Mouse (Mus musculus): Measurements from ENCODE around the gene Ddt. TPM values are rescaled to one million over a fixed set of nuclear protein-coding genes. Genes with fewer than 3 reads are reported as not detected.

Ddt gene
- polyA plus RNA-seq, 1 experiment from 2014 or later: 171 TPM

DNA sequence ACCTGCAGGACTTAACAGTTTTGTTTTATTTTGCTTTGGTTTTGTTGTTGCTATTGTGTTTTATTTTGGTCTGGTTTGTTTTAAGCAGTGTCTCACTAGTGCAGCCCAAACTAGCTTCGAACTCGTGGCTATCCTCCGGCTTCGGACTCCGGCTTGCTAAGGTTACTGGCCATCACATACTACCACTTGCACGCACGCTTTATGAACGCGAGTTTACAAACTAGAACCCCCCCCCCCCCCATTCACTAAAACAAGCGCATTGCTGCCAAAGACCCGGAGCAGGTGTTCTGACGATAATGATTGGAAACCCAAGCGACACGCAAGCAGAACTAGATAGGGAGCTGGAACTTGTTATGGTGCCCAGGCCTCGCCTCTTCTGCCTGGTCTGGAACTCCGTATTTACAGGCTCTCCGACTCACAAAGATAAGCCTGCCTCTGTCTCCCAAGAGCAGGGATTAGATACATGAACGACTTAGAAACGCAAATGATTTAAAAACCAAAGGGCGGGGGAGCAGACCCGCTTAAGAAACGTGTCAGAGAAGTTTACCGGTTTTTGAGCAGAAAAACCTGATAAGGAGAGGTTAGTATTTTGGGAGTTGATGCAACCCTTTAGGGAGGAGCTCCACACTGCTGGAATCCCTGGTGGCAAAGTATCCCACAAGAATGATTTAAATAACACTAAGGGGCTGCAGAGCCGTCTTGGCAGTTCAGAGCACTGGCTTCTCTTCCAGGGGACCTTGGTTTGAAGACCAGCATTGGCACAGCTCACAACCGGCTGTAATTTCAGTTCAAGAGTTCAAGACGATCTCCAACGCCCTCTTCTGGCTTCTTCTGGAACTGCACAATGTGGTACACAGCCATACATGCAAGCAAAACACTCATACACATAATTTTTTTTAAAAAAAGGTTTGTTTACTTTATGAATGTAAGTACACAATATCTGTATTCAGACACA is 8.4 kb downstream of the Ddt start:
- Histone ChIP-seq H3K9ac (peak overlapping the region; percentile 92), H3K4me2 (peak overlapping the region; percentile 87), H3K4me1 (peaks cover 39% of the 10 kb centered on the region), H3K27ac (peak overlapping the region; percentile 95), H3K27me3 (replicated peaks) (no peaks in the 10 kb centered on the region), H3K36me3 (peaks cover 26% of the 10 kb centered on the region), H3K4me3 (peak overlapping the region; percentile 97), H3K9me3 (replicated peaks) (no peaks in the 10 kb centered on the region)
- peak; percentile 51 for ATAC-seq
- under 1% methylated on average over 27 of the region's 27 CpGs for WGBS (ENCODE audit: insufficient replicate concordance)

DNA sequence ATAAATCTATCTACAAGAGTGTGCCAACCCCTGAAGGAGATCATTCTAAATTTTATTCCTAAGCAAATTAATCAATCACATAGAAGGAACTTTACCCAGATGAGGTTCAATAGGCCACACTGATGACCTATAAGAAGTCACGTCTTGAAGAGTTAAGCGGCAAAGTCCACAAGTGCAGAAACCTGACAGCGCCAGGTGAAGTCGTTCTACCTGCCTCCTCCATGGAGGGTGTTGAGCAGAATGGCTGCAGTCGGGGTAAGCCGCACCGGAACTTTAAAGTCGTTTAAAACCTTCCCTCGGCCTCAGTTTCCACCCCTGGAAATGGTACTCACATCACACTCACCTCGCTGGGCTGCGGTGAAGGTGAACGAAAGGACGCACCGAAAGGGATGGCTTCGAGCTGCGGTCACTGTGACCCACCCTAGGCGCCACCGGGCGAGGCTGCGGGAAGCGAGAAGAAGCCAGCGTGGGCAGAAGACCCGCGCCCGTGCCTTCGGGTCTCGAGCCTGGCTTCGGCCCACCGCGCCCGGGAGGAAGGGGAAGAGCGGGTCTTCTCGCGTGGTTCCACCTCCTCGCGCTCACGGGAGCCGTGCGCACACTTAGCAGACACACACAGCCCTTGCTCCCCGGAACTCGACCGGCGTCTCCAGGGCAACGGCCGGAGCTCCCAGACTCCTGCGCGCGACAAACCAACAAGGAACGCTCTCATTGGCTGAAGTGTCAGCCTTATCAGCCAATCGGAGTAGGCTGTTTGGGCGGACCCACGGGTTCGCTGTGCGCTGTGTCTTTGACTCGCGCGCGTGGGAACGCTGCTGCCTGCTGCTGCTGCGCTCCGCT is 9.3 kb downstream of the Ddt start, which contains the start of gene Cabin1:
Cabin1 (minus strand) TSS at position 660 of the 837 bp plus-strand sequence.
- peak within 1 kb of the TSS; percentile 95 for H3K27ac ChIP-seq
- peak within 1 kb of the TSS; percentile 87 for H3K4me2 ChIP-seq
- under 1% methylated on average over 61 of the region's 61 CpGs for WGBS (ENCODE audit: insufficient replicate concordance)
- peak; percentile 93 for ATAC-seq
- peaks cover 39% of the 10 kb centered on the region for H3K4me1 ChIP-seq
- peak within 1 kb of the TSS; percentile 92 for H3K9ac ChIP-seq
- H3K4me3 ChIP-seq: peak within 1 kb of the TSS; percentile 97
- H3K27me3 ChIP-seq (replicated peaks): no peaks in the 10 kb centered on the region
- no peaks in the 10 kb centered on the region for H3K9me3 ChIP-seq (replicated peaks)
- peaks cover 35% of the 10 kb centered on the region for H3K36me3 ChIP-seq

DNA sequence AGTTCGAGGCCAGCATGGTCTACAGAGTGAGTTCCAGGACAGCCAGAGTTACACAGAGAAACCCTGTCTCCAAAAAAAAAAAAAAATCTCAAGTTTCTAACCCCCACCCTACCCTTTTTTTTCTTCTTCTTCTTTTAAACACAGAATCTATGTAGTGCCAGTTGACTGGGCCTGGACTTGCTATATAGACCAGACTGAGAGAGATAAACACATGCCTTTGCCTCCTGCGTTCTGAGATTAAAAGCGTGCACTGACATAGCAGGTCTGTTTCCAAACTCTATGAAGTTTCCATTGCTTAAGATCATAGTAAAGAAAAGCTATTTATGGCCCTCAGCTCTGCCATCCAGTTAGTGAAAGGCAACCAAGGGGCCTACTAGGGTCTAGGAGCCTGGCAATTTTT is 10.8 kb downstream of the Ddt start:
- H3K4me3 ChIP-seq: peak overlapping the region; percentile 97
- peak; percentile 61 for ATAC-seq
- WGBS (ENCODE audit: insufficient replicate concordance): 50% methylated on average over 3 of the region's 3 CpGs

DNA sequence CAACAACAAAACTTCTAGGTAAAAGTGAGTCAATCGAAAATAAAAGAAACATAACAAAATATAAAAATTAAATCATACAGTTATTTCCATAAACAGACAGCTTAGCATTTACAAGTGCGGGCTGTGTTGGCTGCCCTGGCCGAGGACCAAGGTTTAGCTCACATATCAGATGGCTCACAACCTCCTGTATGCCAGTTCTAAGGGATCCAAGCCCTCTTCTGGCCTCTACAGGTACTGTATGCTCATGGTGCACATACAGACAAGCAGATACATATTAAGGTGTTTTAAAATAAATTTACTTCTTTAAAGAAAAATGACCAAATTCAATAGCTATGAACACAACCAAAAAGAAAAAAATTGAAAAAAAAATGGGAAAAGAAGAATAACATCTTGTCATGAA is 12.9 kb downstream of the Ddt start:
- no peak for ATAC-seq
- Histone ChIP-seq H3K4me2 (no peak overlapping the region), H3K4me1 (peaks cover 29% of the 10 kb centered on the region), H3K4me3 (no peak overlapping the region), H3K9me3 (replicated peaks) (no peaks in the 10 kb centered on the region), H3K9ac (no peak overlapping the region), H3K36me3 (peaks cover 71% of the 10 kb centered on the region), H3K27ac (no peak overlapping the region), H3K27me3 (replicated peaks) (no peaks in the 10 kb centered on the region)
- WGBS (ENCODE audit: insufficient replicate concordance): 86% methylated on average over 3 of the region's 3 CpGs

More for the DNA sequence above, 10.8 kb downstream of the Ddt start:
- peaks cover 50% of the 10 kb centered on the region for H3K36me3 ChIP-seq
- H3K9me3 ChIP-seq (replicated peaks): no peaks in the 10 kb centered on the region
- H3K9ac ChIP-seq: peak overlapping the region; percentile 68
- no peaks in the 10 kb centered on the region for H3K27me3 ChIP-seq (replicated peaks)
- H3K4me1 ChIP-seq: peaks cover 33% of the 10 kb centered on the region
- peak overlapping the region; percentile 94 for H3K27ac ChIP-seq
- H3K4me2 ChIP-seq: peak overlapping the region; percentile 87

DNA sequence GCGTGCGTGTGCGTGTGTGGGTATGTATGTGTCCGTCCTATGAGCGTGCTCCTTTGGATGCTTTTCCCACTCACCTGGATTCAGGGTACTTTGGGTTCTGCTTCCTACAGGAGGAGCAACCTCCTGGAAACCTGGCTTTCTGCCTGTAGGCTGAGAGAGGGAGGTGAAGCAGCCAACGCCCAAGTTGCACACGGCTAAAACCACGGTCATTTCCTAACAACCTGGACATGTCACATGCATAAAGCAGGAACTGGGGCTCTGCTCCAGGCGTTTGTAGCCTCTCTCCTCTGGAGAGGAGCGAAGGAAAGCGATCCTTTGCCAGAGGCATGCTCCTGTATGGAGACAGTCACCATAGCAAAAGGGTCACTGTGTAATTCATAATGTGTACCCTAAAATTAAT is 16.5 kb downstream of the Ddt start:
- H3K27ac ChIP-seq: no peak overlapping the region
- H3K9me3 ChIP-seq (replicated peaks): no peaks in the 10 kb centered on the region
- no peak overlapping the region for H3K4me2 ChIP-seq
- peaks cover 100% of the 10 kb centered on the region for H3K36me3 ChIP-seq
- no peak for ATAC-seq
- no peak overlapping the region for H3K9ac ChIP-seq
- 85% methylated on average over 11 of the region's 11 CpGs for WGBS (ENCODE audit: insufficient replicate concordance)
- H3K4me3 ChIP-seq: no peak overlapping the region
- no peaks in the 10 kb centered on the region for H3K27me3 ChIP-seq (replicated peaks)
- peaks cover 6% of the 10 kb centered on the region for H3K4me1 ChIP-seq

DNA sequence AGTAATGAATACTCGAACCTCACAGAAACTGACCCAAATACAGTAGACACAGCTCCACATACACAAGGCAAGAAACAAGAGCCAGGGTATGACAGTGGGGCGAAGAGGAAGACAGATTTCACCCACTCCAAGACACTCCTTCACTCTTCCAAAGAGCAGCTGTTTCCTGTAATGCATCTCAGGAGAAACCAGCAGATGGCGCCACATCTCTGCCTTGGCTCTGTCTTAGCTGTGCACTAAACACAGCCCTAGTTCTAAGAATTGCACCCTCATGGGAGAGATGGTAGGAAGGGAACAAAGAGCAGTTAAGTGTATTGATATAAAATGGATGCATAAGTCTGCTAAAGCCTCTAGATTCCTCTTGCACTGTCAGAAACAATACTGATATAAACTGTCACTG is 29.2 kb downstream of the Ddt start:
- H3K36me3 ChIP-seq: peaks cover 99% of the 10 kb centered on the region
- ATAC-seq: peak; percentile 75
- WGBS (ENCODE audit: insufficient replicate concordance): 42% methylated on average over 3 of the region's 3 CpGs

DNA sequence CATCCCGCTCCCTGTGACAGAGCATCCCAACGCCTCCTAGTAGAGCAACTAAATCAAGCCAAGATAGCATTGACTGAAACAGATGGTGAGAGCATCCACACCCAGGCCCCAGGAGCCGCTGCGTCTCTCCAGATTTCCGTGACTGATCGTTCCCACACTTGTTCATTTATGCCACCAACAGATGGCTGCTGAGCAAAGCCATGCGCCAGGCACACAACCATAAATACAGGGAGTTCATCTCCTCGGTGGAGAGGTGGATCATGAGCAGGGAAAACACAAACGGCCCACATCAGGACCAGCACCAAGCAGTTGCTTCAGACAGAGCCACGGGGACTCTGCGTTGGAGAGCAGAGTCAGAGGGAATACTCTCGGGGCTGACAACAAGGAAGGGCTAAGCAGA is 29.8 kb downstream of the Ddt start:
- no peak for ATAC-seq
- Histone ChIP-seq H3K4me2 (no peak overlapping the region), H3K9me3 (replicated peaks) (no peaks in the 10 kb centered on the region), H3K27me3 (replicated peaks) (no peaks in the 10 kb centered on the region), H3K4me3 (no peak overlapping the region), H3K4me1 (no peaks in the 10 kb centered on the region), H3K36me3 (peaks cover 99% of the 10 kb centered on the region), H3K27ac (no peak overlapping the region), H3K9ac (no peak overlapping the region)
- WGBS (ENCODE audit: insufficient replicate concordance): 85% methylated on average over 12 of the region's 12 CpGs

More for the DNA sequence above, 29.2 kb downstream of the Ddt start:
- no peak overlapping the region for H3K4me3 ChIP-seq
- H3K4me2 ChIP-seq: no peak overlapping the region
- no peak overlapping the region for H3K9ac ChIP-seq
- no peaks in the 10 kb centered on the region for H3K27me3 ChIP-seq (replicated peaks)
- H3K4me1 ChIP-seq: no peaks in the 10 kb centered on the region
- no peaks in the 10 kb centered on the region for H3K9me3 ChIP-seq (replicated peaks)
- no peak overlapping the region for H3K27ac ChIP-seq

DNA sequence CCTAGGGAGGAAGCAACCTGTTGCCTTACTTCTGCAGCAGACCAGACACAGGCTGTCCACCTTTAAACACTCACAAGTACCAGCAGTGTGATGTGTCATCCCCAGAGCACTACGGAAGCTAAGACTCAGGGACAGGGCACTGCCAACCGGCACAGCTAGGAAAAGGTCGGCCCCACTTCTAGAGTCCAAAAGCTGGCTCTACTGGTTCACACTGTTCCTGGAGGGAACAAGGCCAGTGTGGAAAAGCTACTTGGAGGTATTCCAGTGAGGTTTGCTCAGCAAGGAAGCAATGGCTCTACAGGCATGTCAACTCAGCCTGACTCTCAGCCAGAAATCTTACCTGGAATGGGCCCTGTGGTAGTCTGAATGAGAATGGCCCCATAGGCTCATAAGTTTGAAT is 32.3 kb downstream of the Ddt start:
- H3K9me3 ChIP-seq (replicated peaks): no peaks in the 10 kb centered on the region
- 91% methylated on average over 3 of the region's 3 CpGs for WGBS (ENCODE audit: insufficient replicate concordance)
- no peak overlapping the region for H3K9ac ChIP-seq
- peaks cover 98% of the 10 kb centered on the region for H3K36me3 ChIP-seq
- no peak overlapping the region for H3K4me3 ChIP-seq
- H3K27me3 ChIP-seq (replicated peaks): no peaks in the 10 kb centered on the region
- H3K4me2 ChIP-seq: no peak overlapping the region
- H3K27ac ChIP-seq: no peak overlapping the region
- no peaks in the 10 kb centered on the region for H3K4me1 ChIP-seq
- ATAC-seq: no peak

DNA sequence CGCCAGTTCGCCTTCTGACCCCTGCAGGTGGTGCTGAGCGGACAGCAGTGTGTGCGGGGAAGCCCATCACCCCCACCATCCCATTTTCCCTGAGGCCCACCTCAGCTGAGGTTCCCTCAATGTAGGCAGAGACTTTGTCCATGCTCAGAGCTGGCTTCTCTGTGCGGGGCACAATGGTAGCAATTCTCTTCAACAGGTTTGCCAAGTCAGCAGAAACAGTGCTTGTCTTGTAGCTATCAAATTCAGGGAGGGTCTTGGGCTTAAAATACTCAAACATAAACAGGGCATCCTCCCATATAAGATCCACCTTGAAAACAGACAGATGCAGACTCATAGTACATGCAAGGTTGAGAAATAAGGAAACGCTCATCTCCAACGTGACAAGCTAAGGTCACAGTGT is 47.8 kb downstream of the Ddt start:
- Histone ChIP-seq H3K4me1 (no peaks in the 10 kb centered on the region), H3K36me3 (peaks cover 96% of the 10 kb centered on the region), H3K27me3 (replicated peaks) (no peaks in the 10 kb centered on the region), H3K4me3 (no peak overlapping the region), H3K4me2 (no peak overlapping the region), H3K9me3 (replicated peaks) (no peaks in the 10 kb centered on the region), H3K9ac (no peak overlapping the region), H3K27ac (no peak overlapping the region)
- WGBS (ENCODE audit: insufficient replicate concordance): 88% methylated on average over 7 of the region's 7 CpGs
- ATAC-seq: no peak

Other genes starting within 250 kb of the Ddt start
- gene Lrrc75b, start 213.1 kb downstream of the Ddt start, polyA plus RNA-seq (2016; fragmentation: Nextera tagmentation; extraction: Ambion mirVana): 0.11 and 0.12 TPM in 2 replicates
- 2.6 and 4.7 TPM in 2 replicates for gene Ggt1, start 211.8 kb downstream of the Ddt start, polyA plus RNA-seq (2016; fragmentation: Nextera tagmentation; extraction: Ambion mirVana)
- gene Ggt5, start 184.1 kb downstream of the Ddt start, polyA plus RNA-seq (2016; fragmentation: Nextera tagmentation; extraction: Ambion mirVana): 0.21 and 0.41 TPM in 2 replicates
- 0.69 and 1.1 TPM in 2 replicates for gene Susd2, start 129.4 kb downstream of the Ddt start, polyA plus RNA-seq (2016; fragmentation: Nextera tagmentation; extraction: Ambion mirVana)
- 23.7 and 24.4 TPM in 2 replicates for gene Cabin1, start 9.1 kb downstream of the Ddt start, polyA plus RNA-seq (2016; fragmentation: Nextera tagmentation; extraction: Ambion mirVana)
- 0.19 TPM in 1 of 2 replicates, not detected in the other for gene Gm20441, start 7.5 kb upstream of the Ddt start, polyA plus RNA-seq (2016; fragmentation: Nextera tagmentation; extraction: Ambion mirVana)
- 5.9 and 6.7 TPM in 2 replicates for gene Gstt3, start 8.0 kb upstream of the Ddt start, polyA plus RNA-seq (2016; fragmentation: Nextera tagmentation; extraction: Ambion mirVana)
- 38.4 and 38.5 TPM in 2 replicates for gene Gstt1, start 25.2 kb upstream of the Ddt start, polyA plus RNA-seq (2016; fragmentation: Nextera tagmentation; extraction: Ambion mirVana)
- not detected in 2 replicates for gene Gstt4, start 49.1 kb upstream of the Ddt start, polyA plus RNA-seq (2016; fragmentation: Nextera tagmentation; extraction: Ambion mirVana)
- 32.8 and 33.9 TPM in 2 replicates for gene Gstt2, start 64.0 kb upstream of the Ddt start, polyA plus RNA-seq (2016; fragmentation: Nextera tagmentation; extraction: Ambion mirVana)
- gene Mif, start 86.8 kb upstream of the Ddt start, polyA plus RNA-seq (2016; fragmentation: Nextera tagmentation; extraction: Ambion mirVana): 1,383 and 1,459 TPM in 2 replicates
- 1.4 and 2.5 TPM in 2 replicates for gene Derl3, start 120.0 kb upstream of the Ddt start, polyA plus RNA-seq (2016; fragmentation: Nextera tagmentation; extraction: Ambion mirVana)
- gene Smarcb1, start 148.2 kb upstream of the Ddt start, polyA plus RNA-seq (2016; fragmentation: Nextera tagmentation; extraction: Ambion mirVana): 99.1 and 109 TPM in 2 replicates
- gene Chchd10, start 159.7 kb upstream of the Ddt start, polyA plus RNA-seq (2016; fragmentation: Nextera tagmentation; extraction: Ambion mirVana): 101 and 103 TPM in 2 replicates
- gene Mmp11, start 163.1 kb upstream of the Ddt start, polyA plus RNA-seq (2016; fragmentation: Nextera tagmentation; extraction: Ambion mirVana): 5.7 and 6.0 TPM in 2 replicates
- gene Gm867, start 167.3 kb upstream of the Ddt start, polyA plus RNA-seq (2016; fragmentation: Nextera tagmentation; extraction: Ambion mirVana): 18.9 and 19.6 TPM in 2 replicates
- 0.27 and 0.98 TPM in 2 replicates for gene Vpreb3, start 169.6 kb upstream of the Ddt start, polyA plus RNA-seq (2016; fragmentation: Nextera tagmentation; extraction: Ambion mirVana)
- 0.06 and 0.07 TPM in 2 replicates for gene Gm5134, start 181.1 kb upstream of the Ddt start, polyA plus RNA-seq (2016; fragmentation: Nextera tagmentation; extraction: Ambion mirVana)